Comparison of ENCODE assay signal across 23 mouse cellular contexts in genomic region chr4:42973868-42974267, GRCm38 (mm10). TPM values are rescaled to one million over a fixed set of nuclear protein-coding genes. Genes with fewer than 3 reads are reported as not detected.
"Had no signal": no experiment of that assay in that cellular context is flagged by ENCODE, and none has a peak within 500 bp of the region (broad histone marks: within the 10 kb centered on the region; RNA-seq: fewer than 3 reads in every experiment).

No protein-coding gene starts in this region.

- H3K27me3 ChIP-seq: midbrain, embryonic 13.5 days; neural tube, embryonic 13.5 days; stomach, embryonic 15.5 days had no signal

- H3K9me3 ChIP-seq: liver, embryonic 13.5 days; megakaryocyte, embryonic 14.5 days; midbrain, embryonic 10.5 days; midbrain, embryonic 13.5 days; neural tube, embryonic 13.5 days; stomach, embryonic 15.5 days had no signal

- ATAC-seq: midbrain, embryonic 13.5 days; midbrain, embryonic 16.5 days had no signal

- H3K4me3 ChIP-seq: left cerebral cortex, adult 2 months; liver, embryonic 13.5 days; megakaryocyte, embryonic 14.5 days; midbrain, embryonic 10.5 days; midbrain, embryonic 13.5 days; myocyte; neural tube, embryonic 13.5 days; stomach, embryonic 15.5 days had no signal

- H3K4me1 ChIP-seq: liver, embryonic 13.5 days; megakaryocyte, embryonic 14.5 days; midbrain, embryonic 13.5 days; neural tube, embryonic 13.5 days; stomach, embryonic 15.5 days had no signal

- H3K9ac ChIP-seq: liver, embryonic 13.5 days; midbrain, embryonic 13.5 days; neural tube, embryonic 13.5 days; stomach, embryonic 15.5 days had no signal

- DNase-seq: kidney, postnatal 10 days; kidney, postnatal 36 days; layer of hippocampus, postnatal 36 days; liver, embryonic 13.5 days; lung, adult 2 months; retina, postnatal 1 day; right cerebral cortex, postnatal 25 days; spleen, adult 18-20 months; thymus, postnatal 25 days had no signal

- H3K27ac ChIP-seq: left cerebral cortex, adult 2 months; liver, embryonic 13.5 days; midbrain, embryonic 10.5 days; midbrain, embryonic 13.5 days; neural tube, embryonic 13.5 days; stomach, embryonic 15.5 days had no signal

- H3K4me2 ChIP-seq: liver, embryonic 13.5 days; midbrain, embryonic 13.5 days; neural tube, embryonic 13.5 days; stomach, embryonic 15.5 days had no signal

RNA-seq across cellular contexts. Expression of gene 1700022I11Rik, which starts 4.5 kb away (rescaled TPM):
- total RNA-seq: layer of hippocampus, adult 8-10 months; layer of hippocampus, postnatal 10 days; layer of hippocampus, postnatal 36 days; left cerebral cortex, adult 2 months; left cerebral cortex, postnatal 10 days; left cerebral cortex, postnatal 36 days; liver, adult 2 months; monocyte, adult 5-6 weeks had no signal
- polyA plus RNA-seq: liver, adult 2 months; lung, adult 2 months had no signal
